Mouse (Mus musculus): Measurements from ENCODE around the gene Plekhb1. TPM values are rescaled to one million over a fixed set of nuclear protein-coding genes. Genes with fewer than 3 reads are reported as not detected.

Plekhb1 gene
- total RNA-seq, 1 experiment, result 4.4 TPM

DNA sequence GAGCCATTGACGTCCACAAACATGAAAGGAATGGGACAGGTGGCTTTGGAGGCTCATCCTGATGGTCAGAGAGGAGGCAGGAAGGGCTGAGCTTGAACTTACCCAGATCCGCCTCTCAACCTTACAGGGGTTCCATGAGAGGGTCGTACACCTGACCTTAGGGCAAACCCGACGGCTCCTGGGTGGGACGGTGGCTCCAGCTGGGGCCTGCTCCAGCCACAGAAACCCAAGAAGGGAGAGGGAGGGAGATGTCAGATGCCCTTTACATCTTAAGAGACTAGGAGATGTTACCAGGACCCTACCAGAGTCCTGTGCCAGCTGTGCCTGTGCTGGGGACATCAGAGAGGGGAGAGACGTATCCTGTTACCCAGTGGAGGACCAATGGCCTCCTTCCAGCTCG, 12.4 kb downstream of the Plekhb1 start:
- H3K9ac ChIP-seq (ENCODE audit: insufficient read depth, low read depth, low read length, poor library complexity, severe bottlenecking), result no peak overlapping the region
- H3K4me3 ChIP-seq (ENCODE audit: insufficient read depth in 1 of 2, low read depth in 1 of 2, low read length in 2 of 2, poor library complexity in 1 of 2, severe bottlenecking in 1 of 2), result no peak overlapping the region
- TF ChIP-seq MAFK (IDR thresholded peaks at IDR 0.05; ENCODE audit: insufficient read depth, low read depth, low read length) (no peak), CHD2 (IDR thresholded peaks at IDR 0.05; ENCODE audit: low read depth, low read length) (no peak), HCFC1 (IDR thresholded peaks at IDR 0.05; ENCODE audit: borderline replicate concordance, insufficient read depth, low read length) (no peak)
- peaks cover 0 to 4% of the 10 kb centered on the region in 2 experiments; a peak in 2 of 4 replicates for H3K4me1 ChIP-seq (ENCODE audit: control insufficient read depth in 2 of 2, insufficient read depth in 2 of 2, low read length in 2 of 2, poor library complexity in 1 of 2)
- H3K36me3 ChIP-seq (ENCODE audit: control insufficient read depth, insufficient read depth, low read length, poor library complexity, severe bottlenecking), result no peaks in the 10 kb centered on the region; the same call in 1 of the 2 replicates
- no peak overlapping the region for H3K27ac ChIP-seq (ENCODE audit: insufficient read depth, low read depth, low read length, poor library complexity, severe bottlenecking)
- no peak for DNase-seq (ENCODE audit: low read depth, low spot score)
- H3K9me3 ChIP-seq (ENCODE audit: control insufficient read depth, insufficient read depth, low read depth, low read length), result no peaks in the 10 kb centered on the region
- in situ Hi-C loops (cut with MboI; ENCODE audit: low sequenced_read_pairs in 2 of 2, unreplicated experiment in 2 of 2), result no loop called here

DNA sequence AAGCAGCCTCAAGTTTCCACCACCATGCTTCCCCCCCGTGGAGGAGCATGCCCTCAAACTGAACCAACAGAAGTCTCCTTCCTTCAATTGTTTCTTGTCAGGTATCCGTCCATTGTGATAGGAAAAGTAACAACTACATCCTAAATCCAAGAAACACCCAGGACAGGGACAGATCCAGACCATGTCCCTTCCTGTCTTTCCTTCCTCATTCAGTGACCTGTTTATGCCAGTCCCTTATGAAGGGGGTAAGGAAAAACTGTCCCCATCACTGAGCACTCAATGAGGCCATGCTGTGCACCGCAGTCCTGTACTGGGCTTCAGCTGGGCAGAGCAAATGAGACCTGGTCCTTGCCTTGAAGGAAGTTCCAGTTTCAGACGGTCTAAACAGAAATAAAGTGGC, 13.1 kb downstream of the Plekhb1 start:
- Histone ChIP-seq H3K27ac (ENCODE audit: insufficient read depth, low read depth, low read length, poor library complexity, severe bottlenecking) (no peak overlapping the region), H3K4me3 (ENCODE audit: insufficient read depth in 1 of 2, low read depth in 1 of 2, low read length in 2 of 2, poor library complexity in 1 of 2, severe bottlenecking in 1 of 2) (no peak overlapping the region), H3K9ac (ENCODE audit: insufficient read depth, low read depth, low read length, poor library complexity, severe bottlenecking) (no peak overlapping the region), H3K4me1 (ENCODE audit: control insufficient read depth in 2 of 2, insufficient read depth in 2 of 2, low read length in 2 of 2, poor library complexity in 1 of 2) (peaks cover 0 to 4% of the 10 kb centered on the region in 2 experiments; a peak in 2 of 4 replicates), H3K36me3 (ENCODE audit: control insufficient read depth, insufficient read depth, low read length, poor library complexity, severe bottlenecking) (no peaks in the 10 kb centered on the region; the same call in 1 of the 2 replicates), H3K9me3 (ENCODE audit: control insufficient read depth, insufficient read depth, low read depth, low read length) (no peaks in the 10 kb centered on the region)
- no peak for DNase-seq (ENCODE audit: low read depth, low spot score)
- in situ Hi-C loops (cut with MboI; ENCODE audit: low sequenced_read_pairs in 2 of 2, unreplicated experiment in 2 of 2), result no loop called here
- no peak for TF ChIP-seq ZNF384 (IDR thresholded peaks at IDR 0.05; ENCODE audit: low read depth, low read length)
- TF ChIP-seq CHD2 (IDR thresholded peaks at IDR 0.05; ENCODE audit: low read depth, low read length), result no peak
- TF ChIP-seq HCFC1 (IDR thresholded peaks at IDR 0.05; ENCODE audit: borderline replicate concordance, insufficient read depth, low read length), result no peak
- no peak for TF ChIP-seq ZC3H11A (IDR thresholded peaks at IDR 0.05; ENCODE audit: borderline replicate concordance, low read depth, low read length)
- TF ChIP-seq MAFK (IDR thresholded peaks at IDR 0.05; ENCODE audit: insufficient read depth, low read depth, low read length), result no peak

DNA sequence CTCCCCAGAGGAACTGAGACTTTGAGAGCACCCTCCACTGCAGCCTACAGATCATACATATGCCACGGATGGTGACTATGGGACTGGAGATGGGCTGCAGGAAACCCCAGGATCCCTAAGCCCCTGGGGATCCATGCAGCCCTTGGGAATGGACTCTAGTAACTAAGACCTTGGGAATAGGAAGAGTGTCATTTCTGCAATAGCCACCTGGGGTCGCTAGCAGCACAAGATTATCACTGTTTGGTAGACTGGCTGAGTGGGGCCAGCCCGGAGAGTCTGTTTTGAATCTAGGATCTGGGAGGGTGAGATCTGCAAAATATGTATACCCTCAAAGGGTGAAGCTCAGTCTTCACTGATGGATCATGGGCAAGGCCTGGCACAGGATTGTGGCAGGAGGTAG, 17.1 kb downstream of the Plekhb1 start:
- H3K4me3 ChIP-seq (ENCODE audit: insufficient read depth in 1 of 2, low read depth in 1 of 2, low read length in 2 of 2, poor library complexity in 1 of 2, severe bottlenecking in 1 of 2), result no peak overlapping the region
- no peaks in the 10 kb centered on the region; the same call in none of the 2 replicates for H3K36me3 ChIP-seq (ENCODE audit: control insufficient read depth, insufficient read depth, low read length, poor library complexity, severe bottlenecking)
- peak; percentile 77 for DNase-seq (ENCODE audit: low read depth, low spot score)
- in situ Hi-C loops (cut with MboI; ENCODE audit: low sequenced_read_pairs in 2 of 2, unreplicated experiment in 2 of 2), result no loop called here
- H3K9ac ChIP-seq (ENCODE audit: insufficient read depth, low read depth, low read length, poor library complexity, severe bottlenecking), result no peak overlapping the region
- no peaks in the 10 kb centered on the region for H3K9me3 ChIP-seq (ENCODE audit: control insufficient read depth, insufficient read depth, low read depth, low read length)
- H3K4me1 ChIP-seq (ENCODE audit: control insufficient read depth in 2 of 2, insufficient read depth in 2 of 2, low read length in 2 of 2, poor library complexity in 1 of 2), result peaks cover 0 to 4% of the 10 kb centered on the region in 2 experiments; a peak in 1 of 4 replicates
- H3K27ac ChIP-seq (ENCODE audit: insufficient read depth, low read depth, low read length, poor library complexity, severe bottlenecking), result no peak overlapping the region
- TF ChIP-seq ZC3H11A (IDR thresholded peaks at IDR 0.05; ENCODE audit: borderline replicate concordance, low read depth, low read length) (peak; percentile 50; the same call in 1 of the 2 replicates), CHD2 (IDR thresholded peaks at IDR 0.05; ENCODE audit: low read depth, low read length) (no peak)

DNA sequence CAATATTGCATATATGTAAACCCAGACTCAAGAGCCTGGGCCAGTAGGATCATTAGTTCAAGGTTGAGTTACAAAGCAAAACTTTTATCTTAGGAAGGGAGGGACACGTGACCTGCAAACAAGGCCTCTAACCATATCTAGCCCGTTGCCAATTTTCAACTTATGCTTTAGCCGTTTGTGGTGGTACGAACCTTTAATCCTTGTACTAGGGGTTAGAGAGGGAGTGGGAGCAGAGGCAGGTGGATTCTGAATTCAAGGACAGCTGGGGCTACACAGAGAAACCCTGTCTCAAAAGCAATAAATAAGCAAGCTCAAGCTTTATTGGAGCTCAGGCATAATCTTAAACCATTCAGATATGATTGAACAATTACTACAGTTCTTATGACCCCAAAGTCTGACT, 19.8 kb downstream of the Plekhb1 start:
- H3K9ac ChIP-seq (ENCODE audit: insufficient read depth, low read depth, low read length, poor library complexity, severe bottlenecking), result no peak overlapping the region
- peaks cover 0 to 3% of the 10 kb centered on the region in 2 experiments; a peak in 1 of 4 replicates for H3K4me1 ChIP-seq (ENCODE audit: control insufficient read depth in 2 of 2, insufficient read depth in 2 of 2, low read length in 2 of 2, poor library complexity in 1 of 2)
- in situ Hi-C loops (cut with MboI; ENCODE audit: low sequenced_read_pairs in 2 of 2, unreplicated experiment in 2 of 2), result no loop called here
- H3K27ac ChIP-seq (ENCODE audit: insufficient read depth, low read depth, low read length, poor library complexity, severe bottlenecking), result no peak overlapping the region
- no peak for TF ChIP-seq ZC3H11A (IDR thresholded peaks at IDR 0.05; ENCODE audit: borderline replicate concordance, low read depth, low read length)
- TF ChIP-seq MAFK (IDR thresholded peaks at IDR 0.05; ENCODE audit: insufficient read depth, low read depth, low read length), result no peak
- no peak for TF ChIP-seq HCFC1 (IDR thresholded peaks at IDR 0.05; ENCODE audit: borderline replicate concordance, insufficient read depth, low read length)
- TF ChIP-seq ZNF384 (IDR thresholded peaks at IDR 0.05; ENCODE audit: low read depth, low read length), result no peak
- no peak overlapping the region for H3K4me3 ChIP-seq (ENCODE audit: insufficient read depth in 1 of 2, low read depth in 1 of 2, low read length in 2 of 2, poor library complexity in 1 of 2, severe bottlenecking in 1 of 2)
- H3K9me3 ChIP-seq (ENCODE audit: control insufficient read depth, insufficient read depth, low read depth, low read length), result no peaks in the 10 kb centered on the region
- no peak for DNase-seq (ENCODE audit: low read depth, low spot score)
- H3K36me3 ChIP-seq (ENCODE audit: control insufficient read depth, insufficient read depth, low read length, poor library complexity, severe bottlenecking), result no peaks in the 10 kb centered on the region; the same call in none of the 2 replicates

DNA sequence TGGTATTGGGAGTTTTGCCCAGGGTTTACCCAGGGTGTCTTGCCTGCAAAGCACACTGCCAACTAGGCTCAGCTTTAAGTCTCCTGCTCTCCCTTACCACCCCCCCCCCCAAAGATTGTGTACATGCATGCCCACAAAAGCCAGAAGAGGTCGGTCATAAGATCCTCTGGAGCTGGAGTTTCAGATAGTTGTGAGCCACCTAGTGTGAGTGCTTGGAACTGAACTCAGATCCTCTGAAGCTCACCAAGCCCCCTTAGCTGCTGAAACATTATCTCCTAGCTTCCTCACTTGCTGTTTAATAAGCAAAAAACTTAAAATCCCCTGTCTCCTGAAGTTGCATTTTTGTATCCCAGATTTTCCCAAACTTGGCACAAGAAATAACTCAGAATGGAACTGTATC, 24.6 kb downstream of the Plekhb1 start:
- no peak for TF ChIP-seq CHD2 (IDR thresholded peaks at IDR 0.05; ENCODE audit: low read depth, low read length)
- no peak for TF ChIP-seq ZNF384 (IDR thresholded peaks at IDR 0.05; ENCODE audit: low read depth, low read length)
- TF ChIP-seq ZC3H11A (IDR thresholded peaks at IDR 0.05; ENCODE audit: borderline replicate concordance, low read depth, low read length), result no peak
- TF ChIP-seq HCFC1 (IDR thresholded peaks at IDR 0.05; ENCODE audit: borderline replicate concordance, insufficient read depth, low read length), result no peak
- no peak for TF ChIP-seq MAFK (IDR thresholded peaks at IDR 0.05; ENCODE audit: insufficient read depth, low read depth, low read length)
- Histone ChIP-seq H3K4me1 (ENCODE audit: control insufficient read depth in 2 of 2, insufficient read depth in 2 of 2, low read length in 2 of 2, poor library complexity in 1 of 2) (no peaks in the 10 kb centered on the region), H3K9ac (ENCODE audit: insufficient read depth, low read depth, low read length, poor library complexity, severe bottlenecking) (no peak overlapping the region), H3K36me3 (ENCODE audit: control insufficient read depth, insufficient read depth, low read length, poor library complexity, severe bottlenecking) (peaks cover 2% of the 10 kb centered on the region), H3K27ac (ENCODE audit: insufficient read depth, low read depth, low read length, poor library complexity, severe bottlenecking) (no peak overlapping the region), H3K4me3 (ENCODE audit: insufficient read depth in 1 of 2, low read depth in 1 of 2, low read length in 2 of 2, poor library complexity in 1 of 2, severe bottlenecking in 1 of 2) (no peak overlapping the region), H3K9me3 (ENCODE audit: control insufficient read depth, insufficient read depth, low read depth, low read length) (no peaks in the 10 kb centered on the region)
- DNase-seq (ENCODE audit: low read depth, low spot score), result no peak
- in situ Hi-C loops (cut with MboI; ENCODE audit: low sequenced_read_pairs in 2 of 2, unreplicated experiment in 2 of 2), result no loop called here
